Mouse (Mus musculus) hindbrain, embryonic 15.5 days (tissue): Measurements from ENCODE around the gene Flad1. TPM values are rescaled to one million over a fixed set of nuclear protein-coding genes. Genes with fewer than 3 reads are reported as not detected.

Experiments
- ATAC-seq: fragments of 200-750 bp; cut with Nextera tagmentation; 2 replicates; pipeline ENCODE4 v1.8.0; 2017; ENCODE audit warnings: low read depth, moderate number of reproducible peaks, moderate TSS enrichment; ENCODE audit not compliant: low FRiP score
- H3K27ac ChIP-seq: fragments of 300-500 bp; sonication (generic); replicated peaks from 2 replicates; pipeline ENCODE4 v1.5.1; 2015; ENCODE audit warnings: mild to moderate bottlenecking, inconsistent platforms
- H3K27me3 ChIP-seq: fragments of 300-500 bp; sonication (generic); 2 replicates; pipeline ENCODE4 v1.6.1; 2015; ENCODE audit warnings: control low read depth, inconsistent platforms
- H3K36me3 ChIP-seq: fragments of 300-500 bp; sonication (generic); 2 replicates; pipeline ENCODE4 v1.6.1; 2015; ENCODE audit warnings: control low read depth, inconsistent platforms
- H3K4me1 ChIP-seq: fragments of 300-500 bp; sonication (generic); replicated peaks from 2 replicates; pipeline ENCODE4 v1.6.1; 2015; ENCODE audit warnings: control low read depth, inconsistent platforms
- H3K4me2 ChIP-seq: fragments of 300-500 bp; sonication (generic); 2 replicates; pipeline ENCODE4 v1.6.1; 2015; ENCODE audit warnings: moderate library complexity, mild to moderate bottlenecking, inconsistent platforms
- H3K4me3 ChIP-seq: fragments of 300-500 bp; sonication (generic); 2 replicates; pipeline ENCODE4 v1.5.1; 2015; ENCODE audit warnings: mild to moderate bottlenecking, inconsistent platforms
- H3K9ac ChIP-seq: fragments of 300-500 bp; sonication (generic); 2 replicates; pipeline ENCODE4 v1.6.1; 2015; ENCODE audit warnings: inconsistent platforms
- H3K9me3 ChIP-seq: fragments of 300-500 bp; sonication (generic); 2 replicates; pipeline ENCODE4 v1.6.1; 2016; ENCODE audit warnings: control low read depth, inconsistent platforms
- whole genome bisulfite sequencing: fragments of 180-500 bp; shearing (Covaris S2); methylation state at CpG from one replicate; pipeline ENCODE4 v1.1.7; 2015; 5-methylcytosine and 5-hydroxymethylcytosine counted together
- polyA plus RNA-seq: library from polyadenylated mRNA; unstranded; fragments of >200 nt; fragmentation: Nextera tagmentation; extraction: Ambion mirVana; gene quantifications from 2 replicates; pipeline ENCODE4 v1.2.1, GENCODE M21; 2015

Flad1 gene
- 33.3 and 34.9 TPM in 2 replicates for polyA plus RNA-seq

DNA sequence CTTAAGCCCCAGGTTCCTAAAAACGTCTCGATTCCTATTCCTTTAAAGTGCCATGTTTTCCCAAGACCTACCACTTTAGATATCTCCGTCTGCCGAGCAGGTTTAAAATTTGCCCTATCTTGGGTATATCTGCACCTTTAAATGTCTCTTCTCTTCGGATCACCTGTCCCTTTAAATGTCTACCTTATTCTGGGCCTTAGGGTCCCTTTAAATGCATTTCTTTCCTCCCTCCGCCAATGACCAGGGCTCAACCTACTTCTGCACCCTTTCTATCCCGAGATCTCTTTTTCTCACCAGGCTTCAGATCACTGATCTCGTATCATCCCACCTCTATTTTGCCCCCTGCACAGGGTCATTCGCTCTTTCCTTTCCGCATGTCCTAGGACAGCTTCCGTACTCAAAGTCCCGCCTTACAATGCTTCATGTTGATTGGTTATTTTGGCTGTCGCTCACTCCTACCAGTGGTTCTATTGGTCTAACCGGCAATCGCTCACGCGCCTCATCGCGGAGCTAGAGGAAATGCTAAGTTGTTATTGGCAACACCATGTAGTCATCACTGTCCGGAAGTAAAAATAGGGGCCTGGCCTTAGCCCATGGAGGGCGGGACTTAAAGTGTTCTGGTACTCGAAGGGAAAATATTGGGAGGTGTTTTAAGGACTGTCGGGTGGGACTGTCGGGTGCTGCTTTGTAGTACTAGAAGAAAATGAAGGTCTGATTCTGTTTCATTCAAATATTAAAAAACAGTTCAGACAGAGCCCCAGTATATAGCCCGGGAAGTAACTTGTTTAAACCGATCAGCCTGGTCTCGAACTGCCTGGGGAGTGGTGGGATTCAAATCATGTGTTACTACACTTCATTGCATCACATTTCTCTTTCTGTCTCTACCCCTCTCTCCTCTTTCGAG, at the start of gene Flad1:
Flad1 (minus strand) TSS at position 381 of the 904 bp plus-strand sequence.
- Histone ChIP-seq H3K9me3 (no peaks in the 10 kb centered on the region), H3K4me3 (peak within 1 kb of the TSS; percentile 45), H3K4me1 (peaks cover 25% of the 10 kb centered on the region), H3K9ac (peak within 1 kb of the TSS; percentile 50), H3K27me3 (no peaks in the 10 kb centered on the region), H3K36me3 (peaks cover 11% of the 10 kb centered on the region), H3K27ac (peak within 1 kb of the TSS; percentile 76), H3K4me2 (peak within 1 kb of the TSS; percentile 81)
- ATAC-seq: peak; percentile 99
- 6% methylated on average over 28 of the region's 28 CpGs for WGBS

- peak overlapping the region; percentile 89 for H3K27ac ChIP-seq
- H3K4me1 ChIP-seq: peaks cover 18% of the 10 kb centered on the region
- peak overlapping the region; percentile 58 for H3K4me3 ChIP-seq
- no peaks in the 10 kb centered on the region for H3K9me3 ChIP-seq
- no peaks in the 10 kb centered on the region for H3K27me3 ChIP-seq
- peak; percentile 92 for ATAC-seq
- H3K36me3 ChIP-seq: peaks cover 6% of the 10 kb centered on the region; the same call in 1 of the 2 replicates
- 1% methylated on average over 36 of the region's 36 CpGs for WGBS
- H3K4me2 ChIP-seq: peak overlapping the region; percentile 54
- peak overlapping the region; percentile 60 for H3K9ac ChIP-seq
These were observed 47.5 kb upstream of the Flad1 start for GRCm38 (mm10) chr3:89458965-89459807.

DNA sequence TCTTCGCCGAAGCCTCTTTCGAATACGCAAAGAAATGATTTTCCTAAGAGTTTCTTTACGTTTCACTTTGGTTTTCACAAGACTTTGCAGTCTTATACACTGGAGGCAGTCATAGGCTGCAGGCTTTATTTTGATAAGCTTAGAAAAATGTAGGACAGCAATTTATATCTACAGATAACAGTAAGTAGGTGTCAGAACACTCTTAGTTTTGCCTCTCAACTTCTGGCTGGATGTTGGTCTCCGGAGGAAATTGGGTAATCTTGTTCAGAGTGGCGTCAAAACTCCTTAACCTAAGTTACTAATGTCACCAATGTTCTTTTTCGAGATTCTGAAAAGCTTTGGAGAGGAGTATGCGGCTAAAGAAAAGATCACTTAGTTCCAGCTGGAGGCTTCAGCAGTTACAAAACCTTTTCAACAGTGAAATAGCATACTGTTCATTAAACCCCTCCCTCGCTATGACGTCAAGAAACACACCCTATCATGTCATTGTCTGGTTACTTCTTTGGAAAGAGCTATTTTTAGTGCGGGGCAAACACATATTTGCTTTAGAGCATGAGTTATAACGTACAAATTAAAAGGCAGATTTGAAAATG, 46.8 kb upstream of the Flad1 start:
- 51% methylated on average over 13 of the region's 13 CpGs for WGBS
- ATAC-seq: peak; percentile 64
- Histone ChIP-seq H3K36me3 (peaks cover 6% of the 10 kb centered on the region; the same call in 1 of the 2 replicates), H3K27ac (peak overlapping the region; percentile 89), H3K9me3 (no peaks in the 10 kb centered on the region), H3K4me3 (peak overlapping the region; percentile 58), H3K4me2 (peak overlapping the region; percentile 54), H3K4me1 (peaks cover 18% of the 10 kb centered on the region), H3K9ac (no peak overlapping the region), H3K27me3 (no peaks in the 10 kb centered on the region)

DNA sequence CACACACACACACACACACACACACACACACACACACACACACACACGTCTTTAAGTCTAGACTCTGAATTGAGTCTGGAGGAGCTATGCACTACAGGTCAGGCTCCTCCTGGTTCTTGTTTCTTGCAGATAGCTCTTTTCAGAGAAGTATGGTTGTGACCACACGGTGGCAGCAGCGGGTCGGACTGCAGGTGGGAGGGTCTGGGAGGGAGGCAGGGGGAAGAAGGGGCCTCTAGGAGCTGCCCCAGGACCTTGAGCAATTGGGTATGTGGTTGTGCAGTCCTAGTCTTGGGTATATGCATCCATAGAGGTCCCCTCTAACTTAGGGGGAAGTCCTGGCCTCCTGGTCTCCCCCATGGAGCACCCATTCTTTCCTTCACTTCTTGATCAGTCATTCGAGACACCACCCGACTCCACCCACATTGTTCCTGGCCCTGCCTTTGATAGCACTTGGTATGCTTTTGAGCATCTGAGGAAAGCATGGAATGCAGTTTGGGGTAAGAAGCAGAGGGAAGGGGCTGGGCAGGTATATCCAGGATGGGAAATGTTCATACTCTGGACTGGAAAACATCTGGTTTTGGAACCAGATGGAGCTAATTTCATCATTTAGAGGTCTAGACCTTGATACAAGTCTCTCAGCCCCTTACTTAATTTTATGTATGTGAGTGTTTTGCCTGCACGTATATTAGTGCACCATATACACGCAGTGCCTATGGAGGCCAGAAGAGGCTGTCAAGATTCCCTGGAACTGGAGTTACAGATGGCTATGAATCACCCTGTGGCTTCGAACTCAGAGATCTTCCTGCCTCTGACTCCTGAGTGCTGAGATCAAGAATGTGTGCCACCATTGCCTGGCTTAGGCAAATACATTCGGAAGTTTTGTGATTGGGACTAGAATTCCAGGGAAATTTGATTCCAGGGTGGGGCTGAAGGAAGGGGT, 45.3 kb upstream of the Flad1 start:
- 35% methylated on average over 10 of the region's 10 CpGs for WGBS
- Histone ChIP-seq H3K4me2 (no peak overlapping the region), H3K9ac (no peak overlapping the region), H3K36me3 (peaks cover 3% of the 10 kb centered on the region; the same call in 1 of the 2 replicates), H3K9me3 (no peaks in the 10 kb centered on the region), H3K27ac (no peak overlapping the region), H3K4me3 (no peak overlapping the region), H3K4me1 (peaks cover 21% of the 10 kb centered on the region), H3K27me3 (no peaks in the 10 kb centered on the region)
- no peak for ATAC-seq

DNA sequence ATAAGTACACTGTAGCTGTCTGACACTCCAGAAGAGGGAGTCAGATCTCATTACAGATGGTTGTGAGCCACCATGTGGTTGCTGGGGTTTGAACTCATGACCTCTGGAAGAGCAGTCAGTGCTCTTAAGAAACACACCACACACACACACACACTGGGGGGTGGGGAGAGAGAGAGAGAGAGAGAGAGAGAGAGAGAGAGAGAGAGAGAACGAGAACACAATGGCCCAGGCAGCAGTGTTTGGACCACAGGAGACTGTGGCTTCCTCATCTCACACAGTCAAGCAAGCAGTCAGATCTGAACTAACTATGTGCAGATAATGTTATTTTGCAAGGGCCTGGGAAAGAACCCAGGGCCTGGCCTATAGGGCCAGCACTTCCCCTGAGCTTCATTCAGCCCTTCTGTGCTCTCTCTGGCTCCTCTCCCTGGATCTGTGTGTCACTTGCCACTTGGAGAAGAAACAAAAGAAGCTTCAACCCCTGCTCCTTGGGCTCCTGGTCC, 44.2 kb upstream of the Flad1 start:
- H3K27ac ChIP-seq: no peak overlapping the region
- no peak overlapping the region for H3K4me3 ChIP-seq
- H3K27me3 ChIP-seq: no peaks in the 10 kb centered on the region
- H3K36me3 ChIP-seq: no peaks in the 10 kb centered on the region
- no peak overlapping the region for H3K4me2 ChIP-seq
- no peak overlapping the region for H3K9ac ChIP-seq
- WGBS: 45% methylated on average over 1 of the region's 1 CpGs
- ATAC-seq: no peak
- peaks cover 26% of the 10 kb centered on the region for H3K4me1 ChIP-seq
- no peaks in the 10 kb centered on the region for H3K9me3 ChIP-seq

DNA sequence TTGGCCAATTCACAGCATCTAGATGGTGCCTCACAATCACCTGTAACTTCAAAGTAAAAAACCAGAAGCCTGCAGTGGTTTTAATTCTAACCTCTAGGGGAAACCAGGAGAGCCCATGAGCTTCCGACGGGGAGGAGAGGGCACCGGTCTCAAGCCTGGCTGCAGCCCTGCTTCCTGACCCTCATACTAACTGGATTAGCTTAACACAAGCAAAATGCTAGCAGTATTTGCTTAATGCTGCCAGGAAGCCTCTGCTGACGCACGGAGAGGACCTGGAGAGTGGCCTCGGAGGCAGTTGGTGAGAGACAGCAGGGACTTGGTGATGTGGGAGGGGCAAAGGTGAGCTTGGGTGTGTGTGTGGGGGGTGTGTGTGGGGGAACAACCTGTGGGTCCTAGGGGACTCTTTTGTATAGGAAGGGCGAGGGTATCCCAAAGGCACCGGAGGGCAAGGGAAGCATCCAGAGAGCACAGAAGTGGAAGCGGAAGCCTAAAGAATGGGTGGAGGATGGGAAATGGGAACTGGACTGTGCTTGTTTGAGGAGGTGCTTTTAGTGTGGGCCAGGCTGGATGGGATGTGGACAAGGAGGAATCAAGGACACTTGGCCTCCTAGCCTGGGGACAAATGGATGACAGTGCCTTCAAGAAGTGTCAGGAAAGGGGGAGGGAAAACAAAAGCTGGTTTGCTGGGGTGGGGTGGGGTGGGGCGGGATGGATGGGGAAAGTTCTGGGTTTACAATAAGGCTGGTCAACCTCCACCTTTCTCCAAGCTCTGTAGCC, 42.9 kb upstream of the Flad1 start, which contains the start of gene Pmvk:
Pmvk (plus strand) TSS at position 141 of the 777 bp plus-strand sequence.
- Histone ChIP-seq H3K9ac (no peak within 1 kb of the TSS), H3K27me3 (no peaks in the 10 kb centered on the region), H3K4me3 (no peak within 1 kb of the TSS), H3K36me3 (no peaks in the 10 kb centered on the region), H3K4me1 (peaks cover 13% of the 10 kb centered on the region), H3K27ac (no peak within 1 kb of the TSS), H3K4me2 (no peak within 1 kb of the TSS), H3K9me3 (no peaks in the 10 kb centered on the region)
- 70% methylated on average over 9 of the region's 10 CpGs for WGBS
- ATAC-seq: no peak

- Histone ChIP-seq H3K9ac (no peak overlapping the region), H3K27me3 (no peaks in the 10 kb centered on the region), H3K4me2 (no peak overlapping the region), H3K4me1 (0 out of 2 replicates have a peak, but pooled peaks cover 7% of the 10 kb centered on the region), H3K9me3 (no peaks in the 10 kb centered on the region), H3K4me3 (no peak overlapping the region), H3K27ac (no peak overlapping the region), H3K36me3 (no peaks in the 10 kb centered on the region)
- ATAC-seq: no peak
- 93% methylated on average over 1 of the region's 1 CpGs for WGBS
These were observed 40.2 kb upstream of the Flad1 start for GRCm38 (mm10) chr3:89451916-89452315.

GRCm38 (mm10) chr3:89449541-89449940, 37.9 kb upstream of the Flad1 start:
- Histone ChIP-seq H3K4me1 (0 out of 2 replicates have a peak, but pooled peaks cover 7% of the 10 kb centered on the region), H3K27me3 (no peaks in the 10 kb centered on the region), H3K9ac (no peak overlapping the region), H3K27ac (no peak overlapping the region), H3K4me2 (no peak overlapping the region), H3K9me3 (no peaks in the 10 kb centered on the region), H3K4me3 (no peak overlapping the region), H3K36me3 (no peaks in the 10 kb centered on the region)
- WGBS: 35% methylated on average over 7 of the region's 7 CpGs
- peak; percentile 72 for ATAC-seq

GRCm38 (mm10) chr3:89448720-89449537, 37.3 kb upstream of the Flad1 start:
- no peak overlapping the region for H3K4me3 ChIP-seq
- H3K4me2 ChIP-seq: no peak overlapping the region
- H3K36me3 ChIP-seq: no peaks in the 10 kb centered on the region
- H3K27me3 ChIP-seq: no peaks in the 10 kb centered on the region
- 0 out of 2 replicates have a peak, but pooled peaks cover 7% of the 10 kb centered on the region for H3K4me1 ChIP-seq
- no peaks in the 10 kb centered on the region for H3K9me3 ChIP-seq
- no peak overlapping the region for H3K27ac ChIP-seq
- no peak overlapping the region for H3K9ac ChIP-seq
- ATAC-seq: 0 out of 2 replicates have a peak, but pooled peaks have one; percentile 32
- WGBS: 64% methylated on average over 13 of the region's 13 CpGs
